Mouse (Mus musculus): ENCODE data around the gene Arhgap42. TPM values are rescaled to one million over a fixed set of nuclear protein-coding genes. Genes with fewer than 3 reads are reported as not detected.

Arhgap42 gene
- polyA plus RNA-seq, 1 experiment from 2014 or later, result 13.9 TPM

GRCm38 (mm10) chr9:9128996-9129694, 109.8 kb downstream of the Arhgap42 start:
- Histone ChIP-seq H3K4me3 (no peak overlapping the region), H3K36me3 (no peaks in the 10 kb centered on the region), H3K9me3 (replicated peaks) (no peaks in the 10 kb centered on the region), H3K27me3 (no peaks in the 10 kb centered on the region), H3K4me1 (replicated peaks) (peaks cover 7% of the 10 kb centered on the region), H3K9ac (no peak overlapping the region), H3K4me2 (no peak overlapping the region), H3K27ac (no peak overlapping the region)
- 77% methylated on average over 4 of the region's 4 CpGs for WGBS
- no peak for ATAC-seq (replicated peaks; ENCODE audit: insufficient number of reproducible peaks, insufficient read depth, low FRiP score, low read depth)

- no peak overlapping the region for H3K4me3 ChIP-seq
- H3K27ac ChIP-seq, result no peak overlapping the region
- peaks cover 7% of the 10 kb centered on the region for H3K4me1 ChIP-seq (replicated peaks)
- no peaks in the 10 kb centered on the region for H3K36me3 ChIP-seq
- H3K4me2 ChIP-seq, result no peak overlapping the region
- H3K9ac ChIP-seq, result no peak overlapping the region
- ATAC-seq (replicated peaks; ENCODE audit: insufficient number of reproducible peaks, insufficient read depth, low FRiP score, low read depth), result no peak
- no peaks in the 10 kb centered on the region for H3K9me3 ChIP-seq (replicated peaks)
- 34% methylated on average over 4 of the region's 4 CpGs for WGBS
- no peaks in the 10 kb centered on the region for H3K27me3 ChIP-seq
Observed at GRCm38 (mm10) chr9:9127041-9127755, 111.7 kb downstream of the Arhgap42 start.

GRCm38 (mm10) chr9:9124156-9124555, 114.7 kb downstream of the Arhgap42 start:
- Histone ChIP-seq H3K4me2 (no peak overlapping the region), H3K9me3 (replicated peaks) (no peaks in the 10 kb centered on the region), H3K27me3 (no peaks in the 10 kb centered on the region), H3K36me3 (no peaks in the 10 kb centered on the region), H3K4me3 (no peak overlapping the region), H3K27ac (no peak overlapping the region), H3K9ac (no peak overlapping the region), H3K4me1 (replicated peaks) (peaks cover 11% of the 10 kb centered on the region)
- WGBS, result 68% methylated on average over 2 of the region's 2 CpGs
- no peak for ATAC-seq (replicated peaks; ENCODE audit: insufficient number of reproducible peaks, insufficient read depth, low FRiP score, low read depth)

- H3K9ac ChIP-seq, result no peak overlapping the region
- no peaks in the 10 kb centered on the region for H3K36me3 ChIP-seq
- H3K4me2 ChIP-seq, result no peak overlapping the region
- H3K9me3 ChIP-seq (replicated peaks), result no peaks in the 10 kb centered on the region
- H3K27ac ChIP-seq, result no peak overlapping the region
- no peak overlapping the region for H3K4me3 ChIP-seq
- no peaks in the 10 kb centered on the region for H3K27me3 ChIP-seq
- 61% methylated on average over 3 of the region's 3 CpGs for WGBS
- ATAC-seq (replicated peaks; ENCODE audit: insufficient number of reproducible peaks, insufficient read depth, low FRiP score, low read depth), result no peak
- no peaks in the 10 kb centered on the region for H3K4me1 ChIP-seq (replicated peaks)
Observed at GRCm38 (mm10) chr9:9114266-9114665, 124.6 kb downstream of the Arhgap42 start.

- H3K27me3 ChIP-seq, result no peaks in the 10 kb centered on the region
- no peak overlapping the region for H3K4me3 ChIP-seq
- no peak for ATAC-seq (replicated peaks; ENCODE audit: insufficient number of reproducible peaks, insufficient read depth, low FRiP score, low read depth)
- no peak overlapping the region for H3K9ac ChIP-seq
- no peaks in the 10 kb centered on the region for H3K9me3 ChIP-seq (replicated peaks)
- no peaks in the 10 kb centered on the region for H3K36me3 ChIP-seq
- no peaks in the 10 kb centered on the region for H3K4me1 ChIP-seq (replicated peaks)
- no peak overlapping the region for H3K4me2 ChIP-seq
- H3K27ac ChIP-seq, result no peak overlapping the region
- 32% methylated on average over 1 of the region's 1 CpGs for WGBS
Observed at GRCm38 (mm10) chr9:9113847-9114246, 125.1 kb downstream of the Arhgap42 start.

GRCm38 (mm10) chr9:9112921-9113320, 126.0 kb downstream of the Arhgap42 start:
- H3K4me3 ChIP-seq, result no peak overlapping the region
- H3K4me1 ChIP-seq (replicated peaks), result no peaks in the 10 kb centered on the region
- no peaks in the 10 kb centered on the region for H3K27me3 ChIP-seq
- H3K9me3 ChIP-seq (replicated peaks), result no peaks in the 10 kb centered on the region
- H3K4me2 ChIP-seq, result no peak overlapping the region
- no peak overlapping the region for H3K27ac ChIP-seq
- no peaks in the 10 kb centered on the region for H3K36me3 ChIP-seq
- no peak overlapping the region for H3K9ac ChIP-seq
- 73% methylated on average over 4 of the region's 4 CpGs for WGBS
- ATAC-seq (replicated peaks; ENCODE audit: insufficient number of reproducible peaks, insufficient read depth, low FRiP score, low read depth), result no peak

GRCm38 (mm10) chr9:9107697-9108096, 131.2 kb downstream of the Arhgap42 start:
- Histone ChIP-seq H3K27me3 (no peaks in the 10 kb centered on the region), H3K4me3 (no peak overlapping the region), H3K36me3 (no peaks in the 10 kb centered on the region), H3K9ac (no peak overlapping the region), H3K9me3 (replicated peaks) (no peaks in the 10 kb centered on the region), H3K27ac (no peak overlapping the region), H3K4me2 (no peak overlapping the region), H3K4me1 (replicated peaks) (no peaks in the 10 kb centered on the region)
- no peak for ATAC-seq (replicated peaks; ENCODE audit: insufficient number of reproducible peaks, insufficient read depth, low FRiP score, low read depth)

GRCm38 (mm10) chr9:9104761-9105160, 134.1 kb downstream of the Arhgap42 start:
- Histone ChIP-seq H3K4me3 (no peak overlapping the region), H3K27ac (no peak overlapping the region), H3K9me3 (replicated peaks) (no peaks in the 10 kb centered on the region), H3K27me3 (no peaks in the 10 kb centered on the region), H3K4me2 (no peak overlapping the region), H3K4me1 (replicated peaks) (no peaks in the 10 kb centered on the region), H3K9ac (no peak overlapping the region), H3K36me3 (no peaks in the 10 kb centered on the region)
- 62% methylated on average over 3 of the region's 3 CpGs for WGBS
- no peak for ATAC-seq (replicated peaks; ENCODE audit: insufficient number of reproducible peaks, insufficient read depth, low FRiP score, low read depth)

GRCm38 (mm10) chr9:9102158-9102514, 136.8 kb downstream of the Arhgap42 start:
- no peak overlapping the region for H3K27ac ChIP-seq
- no peaks in the 10 kb centered on the region for H3K9me3 ChIP-seq (replicated peaks)
- no peaks in the 10 kb centered on the region for H3K36me3 ChIP-seq
- H3K4me2 ChIP-seq, result no peak overlapping the region
- no peak overlapping the region for H3K4me3 ChIP-seq
- no peaks in the 10 kb centered on the region for H3K27me3 ChIP-seq
- WGBS, result 85% methylated on average over 2 of the region's 2 CpGs
- no peaks in the 10 kb centered on the region for H3K4me1 ChIP-seq (replicated peaks)
- H3K9ac ChIP-seq, result no peak overlapping the region
- ATAC-seq (replicated peaks; ENCODE audit: insufficient number of reproducible peaks, insufficient read depth, low FRiP score, low read depth), result no peak

GRCm38 (mm10) chr9:9101482-9102157, 137.3 kb downstream of the Arhgap42 start:
- H3K27me3 ChIP-seq, result no peaks in the 10 kb centered on the region
- no peak overlapping the region for H3K4me2 ChIP-seq
- H3K27ac ChIP-seq, result no peak overlapping the region
- H3K4me1 ChIP-seq (replicated peaks), result no peaks in the 10 kb centered on the region
- WGBS, result 82% methylated on average over 12 of the region's 12 CpGs
- H3K9ac ChIP-seq, result no peak overlapping the region
- H3K4me3 ChIP-seq, result no peak overlapping the region
- ATAC-seq (replicated peaks; ENCODE audit: insufficient number of reproducible peaks, insufficient read depth, low FRiP score, low read depth), result no peak
- no peaks in the 10 kb centered on the region for H3K36me3 ChIP-seq
- no peaks in the 10 kb centered on the region for H3K9me3 ChIP-seq (replicated peaks)

GRCm38 (mm10) chr9:9101055-9101454, 137.8 kb downstream of the Arhgap42 start:
- ATAC-seq (replicated peaks; ENCODE audit: insufficient number of reproducible peaks, insufficient read depth, low FRiP score, low read depth), result no peak

More at GRCm38 (mm10) chr9:9101055-9101454, 137.8 kb downstream of the Arhgap42 start:
- no peaks in the 10 kb centered on the region for H3K27me3 ChIP-seq
- H3K4me3 ChIP-seq, result no peak overlapping the region
- no peak overlapping the region for H3K4me2 ChIP-seq
- no peaks in the 10 kb centered on the region for H3K9me3 ChIP-seq (replicated peaks)
- H3K9ac ChIP-seq, result no peak overlapping the region
- 70% methylated on average over 4 of the region's 4 CpGs for WGBS
- no peaks in the 10 kb centered on the region for H3K4me1 ChIP-seq (replicated peaks)
- no peak overlapping the region for H3K27ac ChIP-seq
- no peaks in the 10 kb centered on the region for H3K36me3 ChIP-seq

Data from heart, embryonic 15.5 days (tissue).